Mouse (Mus musculus): ENCODE measurements around the gene Git1. TPM values are rescaled to one million over a fixed set of nuclear protein-coding genes. Genes with fewer than 3 reads are reported as not detected.
"Not testable (repeated sequence)": the region's sequence is repeated elsewhere in the genome, so short reads cannot be mapped to it uniquely, and the experiment has no call there.

Git1 gene
- polyA plus RNA-seq, 1 experiment from 2014 or later = 16.3 TPM

DNA sequence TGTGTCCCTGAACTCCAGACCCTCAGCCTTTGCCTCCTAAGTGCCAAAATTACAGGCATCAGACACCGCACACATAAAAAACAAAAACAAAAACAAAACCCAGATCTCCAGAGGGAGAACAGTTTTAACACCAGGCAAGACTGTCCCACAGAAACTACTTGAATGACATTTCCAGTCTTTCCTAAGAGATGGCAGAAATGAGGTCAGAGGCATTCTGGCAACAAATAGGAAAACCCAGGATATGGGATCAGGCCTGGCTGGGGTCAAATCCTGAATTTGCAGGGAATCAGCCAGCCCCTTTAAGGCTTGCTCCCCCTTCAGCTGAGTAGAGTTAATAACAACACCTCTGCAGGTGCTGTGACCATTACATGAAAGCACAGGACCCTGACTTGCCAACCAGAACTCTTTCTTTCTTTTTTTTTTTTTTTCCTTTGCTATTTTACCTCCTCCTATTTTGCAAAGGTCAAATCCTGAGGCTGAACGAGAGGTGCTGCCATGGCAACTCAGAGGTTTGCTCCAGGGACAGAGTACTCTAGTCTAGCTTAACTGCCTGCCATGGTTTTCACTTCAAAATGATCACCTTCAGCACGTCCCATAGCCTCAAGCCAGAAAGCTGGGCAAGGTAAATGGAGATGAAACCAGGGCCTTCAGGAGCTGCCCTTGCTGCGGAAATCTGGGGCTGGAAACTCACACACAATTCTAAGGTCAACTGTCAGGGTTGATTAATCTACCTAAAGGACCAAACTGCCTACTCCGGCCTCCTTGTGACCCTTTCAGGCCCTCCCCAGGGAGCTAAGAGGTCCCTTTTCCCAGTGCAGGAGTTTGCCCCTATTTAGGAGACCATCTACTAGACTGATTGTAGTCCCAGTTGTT is 23.4 kb downstream of the Git1 start:
- DNase-seq (ENCODE audit: low spot score) = no peak
- Histone ChIP-seq H3K4me1 (ENCODE audit: control insufficient read depth, insufficient read depth, low read length) (peaks cover 25% of the 10 kb centered on the region), H3K9ac (ENCODE audit: low read length) (no peak overlapping the region), H3K27ac (ENCODE audit: low read depth, low read length) (no peak overlapping the region), H3K9me3 (replicated peaks; ENCODE audit: control insufficient read depth, low read length) (no peaks in the 10 kb centered on the region), H3K4me2 (ENCODE audit: low read length) (no peak overlapping the region), H3K27me3 (replicated peaks; ENCODE audit: control insufficient read depth, insufficient read depth, low read length) (peaks cover 11% of the 10 kb centered on the region), H3K4me3 (ENCODE audit: low read depth, low read length) (no peak overlapping the region), H3K36me3 (ENCODE audit: control insufficient read depth, insufficient read depth, low read length) (no peaks in the 10 kb centered on the region)
- 70% methylated on average over 5 of the region's 5 CpGs for WGBS
- no peak for ATAC-seq

GRCm38 (mm10) chr11:77518051-77518798 is 24.9 kb downstream of the Git1 start:
- 85% methylated on average over 27 of the region's 27 CpGs for WGBS
- H3K4me3 ChIP-seq (ENCODE audit: low read depth, low read length) = no peak overlapping the region
- DNase-seq (ENCODE audit: low spot score) (no peak), ATAC-seq (no peak)
- no peak overlapping the region for H3K4me2 ChIP-seq (ENCODE audit: low read length)
- H3K9me3 ChIP-seq (replicated peaks; ENCODE audit: control insufficient read depth, low read length) = no peaks in the 10 kb centered on the region
- H3K36me3 ChIP-seq (ENCODE audit: control insufficient read depth, insufficient read depth, low read length) = no peaks in the 10 kb centered on the region
- peaks cover 18% of the 10 kb centered on the region; the same call in 1 of the 2 replicates for H3K4me1 ChIP-seq (ENCODE audit: control insufficient read depth, insufficient read depth, low read length)
- no peak overlapping the region for H3K27ac ChIP-seq (ENCODE audit: low read depth, low read length)
- H3K9ac ChIP-seq (ENCODE audit: low read length) = no peak overlapping the region
- peaks cover 11% of the 10 kb centered on the region for H3K27me3 ChIP-seq (replicated peaks; ENCODE audit: control insufficient read depth, insufficient read depth, low read length)

- Histone ChIP-seq H3K27me3 (replicated peaks; ENCODE audit: control insufficient read depth, insufficient read depth, low read length) (peaks cover 11% of the 10 kb centered on the region), H3K4me3 (ENCODE audit: low read depth, low read length) (no peak within 1 kb of the TSS), H3K4me1 (ENCODE audit: control insufficient read depth, insufficient read depth, low read length) (peaks cover 14% of the 10 kb centered on the region; the same call in 1 of the 2 replicates), H3K36me3 (ENCODE audit: control insufficient read depth, insufficient read depth, low read length) (no peaks in the 10 kb centered on the region), H3K4me2 (ENCODE audit: low read length) (no peak within 1 kb of the TSS), H3K9me3 (replicated peaks; ENCODE audit: control insufficient read depth, low read length) (no peaks in the 10 kb centered on the region), H3K9ac (ENCODE audit: low read length) (no peak within 1 kb of the TSS), H3K27ac (ENCODE audit: low read depth, low read length) (no peak within 1 kb of the TSS)
- DNase-seq (ENCODE audit: low spot score) (no peak), ATAC-seq (no peak)
- 81% methylated on average over 5 of the region's 5 CpGs for WGBS
Measured at GRCm38 (mm10) chr11:77519043-77519442, 25.7 kb downstream of the Git1 start, which contains the start of gene Gm10392. Gene Gm10392, minus strand, starts transcription at chr11:77519198.

DNA sequence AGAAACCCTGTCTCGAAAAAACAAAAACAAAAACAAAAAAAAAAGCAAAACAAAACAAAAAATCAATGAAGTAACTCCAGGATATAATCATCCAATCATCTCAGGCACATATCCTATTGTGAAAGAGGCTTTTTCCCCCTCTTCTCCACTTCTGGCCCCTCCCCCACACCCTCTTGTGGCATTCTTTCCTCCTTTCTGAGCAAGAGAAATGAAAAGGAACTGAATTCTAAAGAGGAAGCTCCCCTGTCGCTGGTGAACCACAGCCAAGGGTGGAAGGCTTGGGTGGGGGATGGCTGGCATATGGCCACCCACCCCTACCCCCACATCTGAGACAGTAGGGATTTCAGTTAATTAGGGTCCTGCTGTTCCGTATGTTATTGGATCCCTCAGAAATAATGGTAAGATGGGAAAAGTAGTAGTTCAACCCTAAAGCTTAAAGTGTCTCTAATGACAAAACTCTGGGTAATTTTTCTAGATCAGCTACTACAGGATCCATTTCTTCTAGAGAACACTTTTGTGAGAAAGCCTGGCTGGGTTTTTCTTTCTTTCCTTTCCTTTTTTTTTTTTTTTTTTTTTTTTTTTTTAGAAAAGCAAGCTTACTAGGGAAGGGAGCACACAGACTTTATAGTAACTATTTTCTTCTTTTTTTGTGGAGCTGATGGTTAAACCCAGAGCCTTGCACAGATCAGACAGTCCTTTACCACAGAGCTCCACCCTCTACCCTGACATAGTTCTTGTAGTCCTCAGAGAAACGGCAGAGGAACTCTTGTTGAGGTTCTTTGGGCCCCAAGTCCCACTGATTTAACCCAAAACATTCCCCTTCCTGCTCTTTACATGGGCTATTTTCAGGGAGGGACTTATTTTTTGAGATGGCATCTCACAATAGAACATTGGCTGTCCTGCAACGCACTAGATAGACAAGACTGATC is 27.5 kb downstream of the Git1 start:
- Histone ChIP-seq H3K4me3 (ENCODE audit: low read depth, low read length) (no peak overlapping the region), H3K36me3 (ENCODE audit: control insufficient read depth, insufficient read depth, low read length) (no peaks in the 10 kb centered on the region), H3K9me3 (replicated peaks; ENCODE audit: control insufficient read depth, low read length) (no peaks in the 10 kb centered on the region), H3K9ac (ENCODE audit: low read length) (no peak overlapping the region), H3K4me2 (ENCODE audit: low read length) (no peak overlapping the region), H3K4me1 (ENCODE audit: control insufficient read depth, insufficient read depth, low read length) (peaks cover 5% of the 10 kb centered on the region; the same call in 1 of the 2 replicates), H3K27ac (ENCODE audit: low read depth, low read length) (no peak overlapping the region), H3K27me3 (replicated peaks; ENCODE audit: control insufficient read depth, insufficient read depth, low read length) (peaks cover 7% of the 10 kb centered on the region)
- WGBS = 40% methylated on average over 5 of the region's 5 CpGs
- ATAC-seq (no peak), DNase-seq (ENCODE audit: low spot score) (peak; percentile 58)

DNA sequence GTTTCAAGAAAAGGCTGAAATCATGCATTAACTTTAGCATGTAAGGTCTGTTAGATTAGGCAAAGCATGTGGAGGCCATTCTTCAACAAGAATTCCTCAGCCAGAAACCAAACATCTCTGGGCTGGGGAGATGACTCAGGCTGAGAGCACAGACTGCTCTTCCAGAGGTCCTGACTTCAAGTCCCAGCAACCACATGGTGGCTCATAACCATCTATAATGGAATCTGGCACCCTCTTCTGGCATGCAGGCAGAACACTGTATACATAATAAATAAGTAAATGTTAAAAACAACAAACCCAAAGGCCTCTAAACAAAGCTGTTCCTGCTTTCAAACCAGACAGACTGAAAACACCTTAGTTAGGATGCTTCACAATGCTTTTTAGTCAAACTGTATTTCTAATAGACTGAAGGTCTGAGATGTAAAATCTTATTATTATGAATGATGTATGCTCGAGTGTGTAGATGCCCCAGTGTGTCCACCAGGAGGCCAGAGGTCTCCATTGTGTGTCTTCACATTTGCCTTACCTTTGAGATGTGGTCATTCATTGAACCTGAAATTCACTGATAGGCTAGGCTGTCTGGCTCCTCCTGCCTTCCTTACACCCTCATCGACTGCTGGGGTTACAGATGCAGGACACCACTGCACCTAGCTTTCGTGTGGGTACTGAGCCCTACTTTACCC is 32.6 kb downstream of the Git1 start:
- H3K36me3 ChIP-seq (ENCODE audit: control insufficient read depth, insufficient read depth, low read length) = 0 out of 2 replicates have a peak, but pooled peaks cover 3% of the 10 kb centered on the region
- H3K9ac ChIP-seq (ENCODE audit: low read length) = no peak overlapping the region
- H3K27me3 ChIP-seq (replicated peaks; ENCODE audit: control insufficient read depth, insufficient read depth, low read length) = no peaks in the 10 kb centered on the region
- no peaks in the 10 kb centered on the region for H3K4me1 ChIP-seq (ENCODE audit: control insufficient read depth, insufficient read depth, low read length)
- no peak overlapping the region for H3K4me3 ChIP-seq (ENCODE audit: low read depth, low read length)
- no peak overlapping the region for H3K27ac ChIP-seq (ENCODE audit: low read depth, low read length)
- no peak overlapping the region for H3K4me2 ChIP-seq (ENCODE audit: low read length)
- WGBS = 69% methylated on average over 3 of the region's 3 CpGs
- no peak for DNase-seq (ENCODE audit: low spot score)
- ATAC-seq = no peak
- no peaks in the 10 kb centered on the region for H3K9me3 ChIP-seq (replicated peaks; ENCODE audit: control insufficient read depth, low read length)

DNA sequence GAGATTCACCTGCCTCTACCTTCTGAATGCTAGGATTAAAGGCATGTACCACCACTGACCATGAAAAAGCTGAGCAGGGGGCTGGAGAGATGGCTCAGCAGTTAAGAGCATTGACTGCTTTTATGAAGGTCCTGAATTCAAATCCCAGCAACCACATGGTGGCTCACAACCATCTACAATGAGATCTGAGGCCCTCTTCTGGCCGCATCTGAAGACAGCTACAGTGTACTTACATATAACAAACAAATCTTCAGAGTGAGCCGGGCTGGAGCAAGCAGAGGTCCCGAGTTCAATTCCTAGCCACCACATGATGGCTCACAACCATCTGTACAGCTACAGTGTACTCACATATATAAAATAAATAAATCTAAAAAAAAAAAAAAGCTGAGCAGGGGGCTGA is 35.1 kb downstream of the Git1 start:
- H3K9ac ChIP-seq (ENCODE audit: low read length); H3K4me3 ChIP-seq (ENCODE audit: low read depth, low read length); DNase-seq (ENCODE audit: low spot score); H3K27ac ChIP-seq (ENCODE audit: low read depth, low read length); H3K27me3 ChIP-seq (replicated peaks; ENCODE audit: control insufficient read depth, insufficient read depth, low read length); H3K9me3 ChIP-seq (replicated peaks; ENCODE audit: control insufficient read depth, low read length); H3K4me1 ChIP-seq (ENCODE audit: control insufficient read depth, insufficient read depth, low read length); H3K4me2 ChIP-seq (ENCODE audit: low read length); ATAC-seq: not testable (repeated sequence)
- 93% methylated on average over 3 of the region's 3 CpGs for WGBS
- peaks cover 10% of the 10 kb centered on the region; the same call in 1 of the 2 replicates for H3K36me3 ChIP-seq (ENCODE audit: control insufficient read depth, insufficient read depth, low read length)

DNA sequence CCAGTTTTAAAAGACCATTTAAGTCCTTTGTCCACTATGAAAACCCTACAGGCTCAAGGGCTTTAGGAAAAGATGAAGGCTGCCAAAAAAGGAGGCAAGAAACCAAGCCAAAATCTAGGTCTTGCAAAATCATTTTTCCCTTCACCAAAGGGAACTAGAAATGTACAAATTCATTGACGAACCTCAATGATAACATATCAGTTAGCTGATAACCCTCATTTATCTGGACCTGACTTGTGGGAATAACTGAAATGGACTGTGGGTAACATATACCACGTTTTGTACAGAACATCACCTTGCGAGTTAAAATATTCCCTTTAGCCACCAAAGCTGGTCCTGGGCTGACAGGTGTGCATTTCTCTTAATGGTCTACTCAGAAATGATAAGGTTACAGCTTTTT is 36.3 kb downstream of the Git1 start:
- Histone ChIP-seq H3K9me3 (replicated peaks; ENCODE audit: control insufficient read depth, low read length) (no peaks in the 10 kb centered on the region), H3K9ac (ENCODE audit: low read length) (no peak overlapping the region), H3K4me2 (ENCODE audit: low read length) (no peak overlapping the region), H3K4me1 (ENCODE audit: control insufficient read depth, insufficient read depth, low read length) (no peaks in the 10 kb centered on the region), H3K36me3 (ENCODE audit: control insufficient read depth, insufficient read depth, low read length) (peaks cover 13% of the 10 kb centered on the region; the same call in 1 of the 2 replicates), H3K27ac (ENCODE audit: low read depth, low read length) (no peak overlapping the region), H3K4me3 (ENCODE audit: low read depth, low read length) (no peak overlapping the region), H3K27me3 (replicated peaks; ENCODE audit: control insufficient read depth, insufficient read depth, low read length) (no peaks in the 10 kb centered on the region)
- WGBS = 90% methylated on average over 3 of the region's 3 CpGs
- DNase-seq (ENCODE audit: low spot score) = no peak
- ATAC-seq = no peak

- 93% methylated on average over 2 of the region's 2 CpGs for WGBS
- H3K9me3 ChIP-seq (replicated peaks; ENCODE audit: control insufficient read depth, low read length) = no peaks in the 10 kb centered on the region
- H3K36me3 ChIP-seq (ENCODE audit: control insufficient read depth, insufficient read depth, low read length) = peaks cover 19% of the 10 kb centered on the region
- H3K9ac ChIP-seq (ENCODE audit: low read length) = no peak overlapping the region
- H3K27ac ChIP-seq (ENCODE audit: low read depth, low read length) = no peak overlapping the region
- DNase-seq (ENCODE audit: low spot score) = no peak
- no peaks in the 10 kb centered on the region for H3K27me3 ChIP-seq (replicated peaks; ENCODE audit: control insufficient read depth, insufficient read depth, low read length)
- no peak overlapping the region for H3K4me3 ChIP-seq (ENCODE audit: low read depth, low read length)
- no peaks in the 10 kb centered on the region for H3K4me1 ChIP-seq (ENCODE audit: control insufficient read depth, insufficient read depth, low read length)
- ATAC-seq = no peak
- no peak overlapping the region for H3K4me2 ChIP-seq (ENCODE audit: low read length)
Measured at GRCm38 (mm10) chr11:77530862-77531261, 37.5 kb downstream of the Git1 start.

Measured in forebrain, embryonic 14.5 days (tissue).